Mouse (Mus musculus) heart, adult 2 months (tissue): ENCODE results near the gene Brf1. TPM values are rescaled to one million over a fixed set of nuclear protein-coding genes. Genes with fewer than 3 reads are reported as not detected.

ENCODE experiments used
- DNase-seq, 2 experiments: peaks; one replicate each; pipeline ENCODE4 v3.0.0; 2021
- H3K27ac ChIP-seq: fragments of 200-600 bp; 2 replicates; pipeline ENCODE4 v1.8.1; 2022
- H3K27me3 ChIP-seq: fragments of 200-500 bp; 2 replicates; pipeline ENCODE4 v1.6.1; 2012; ENCODE audit warnings: mild to moderate bottlenecking, low read length, inconsistent platforms, mixed read lengths; ENCODE audit not compliant: control insufficient read depth, insufficient read depth
- H3K36me3 ChIP-seq: fragments of 200-500 bp; 2 replicates; pipeline ENCODE4 v1.6.1; 2012; ENCODE audit warnings: low read length, inconsistent platforms; ENCODE audit not compliant: control insufficient read depth, insufficient read depth
- H3K4me1 ChIP-seq: fragments of 200-500 bp; 2 replicates; pipeline ENCODE4 v1.6.1; 2011; ENCODE audit warnings: low read length; ENCODE audit not compliant: control insufficient read depth, insufficient read depth
- H3K4me3 ChIP-seq: fragments of 200-600 bp; 2 replicates; pipeline ENCODE4 v1.8.1; 2022
- H3K79me2 ChIP-seq: fragments of 200-500 bp; replicated peaks from 2 replicates; pipeline ENCODE4 v1.6.1; 2012; ENCODE audit warnings: mild to moderate bottlenecking, inconsistent platforms, low read length, moderate library complexity, mixed read lengths; ENCODE audit not compliant: control insufficient read depth, insufficient read depth
- H3K9ac ChIP-seq: fragments of 200-500 bp; 2 replicates; pipeline ENCODE4 v1.6.1; 2012; ENCODE audit warnings: low read depth, mild to moderate bottlenecking, control low read depth, inconsistent platforms, low read length, mixed read lengths
- CTCF ChIP-seq: fragments of 200-600 bp; IDR thresholded peaks from 2 replicates; pipeline ENCODE4 v1.8.1; 2022; ENCODE audit warnings: antibody characterized with exemption, mild to moderate bottlenecking, moderate library complexity
- EP300 ChIP-seq: fragments of 200-500 bp; IDR thresholded peaks from 2 replicates; pipeline ENCODE4 v1.6.1; 2011; ENCODE audit warnings: low read depth, low read length, control low read depth; ENCODE audit not compliant: insufficient read depth
- POLR2A ChIP-seq: fragments of 200-500 bp; IDR thresholded peaks from 2 replicates; pipeline ENCODE4 v1.6.1; 2011; ENCODE audit warnings: mild to moderate bottlenecking, low read depth, low read length, control low read depth; ENCODE audit not compliant: insufficient read depth
- WGBS: fragments of 180-500 bp; shearing (Covaris S2); methylation state at CpG from one replicate; pipeline ENCODE4 v1.1.7; 2018; 5-methylcytosine and 5-hydroxymethylcytosine counted together
- intact Hi-C: fragments of 180-260 bp; cut with DNase I; formaldehyde crosslinking; loops from one replicate; pipeline ENCODE4 v1.15.1; 2025
- polyA plus RNA-seq: library from polyadenylated mRNA; depleted of rRNA; stranded (reverse); fragments of >200 nt; gene quantifications from 2 replicates; pipeline ENCODE4 v1.2.3, GENCODE M21; 2012
- total RNA-seq, 2 experiments: library from RNA; stranded (reverse); gene quantifications; 2 replicates each; pipeline ENCODE4 v1.2.3; 2021

Gene Brf1
- total and polyA plus RNA-seq, 3 experiments = 22.3 to 25.1 (median 22.4) TPM

- Histone ChIP-seq H3K36me3 (no peaks in the 10 kb centered on the region), H3K27ac (peak overlapping the region; percentile 95), H3K9ac (peak overlapping the region; percentile 32), H3K27me3 (no peaks in the 10 kb centered on the region), H3K4me1 (peaks cover 15% of the 10 kb centered on the region), H3K79me2 (no peaks in the 10 kb centered on the region), H3K4me3 (peak overlapping the region; percentile 37)
- TF ChIP-seq CTCF (no peak), EP300 (no peak), POLR2A (peak; percentile 66)
- peak; percentile 72 to 73 for DNase-seq
- 40% methylated on average over 11 of the region's 11 CpGs for WGBS
- intact Hi-C loops = loop anchor here (1.0 to 2.0 kb wide), 3 partner anchors 23 to 225 kb away; no protein-coding TSS in a partner anchor
These were observed 83.0 kb downstream of the Brf1 start for GRCm38 (mm10) chr12:112917486-112917885.

GRCm38 (mm10) chr12:112916698-112917400, 83.7 kb downstream of the Brf1 start:
- H3K27ac ChIP-seq = peak overlapping the region; percentile 95
- DNase-seq = peak; percentile 75 to 77
- no peaks in the 10 kb centered on the region for H3K36me3 ChIP-seq
- WGBS = 40% methylated on average over 16 of the region's 16 CpGs
- peak overlapping the region; percentile 32 for H3K4me3 ChIP-seq
- intact Hi-C loops = loop anchor here (1.0 to 2.0 kb wide), 3 partner anchors 22 to 225 kb away; no protein-coding TSS in a partner anchor
- no peaks in the 10 kb centered on the region for H3K27me3 ChIP-seq
- TF ChIP-seq EP300 = no peak
- TF ChIP-seq CTCF = 0 out of 2 replicates have a peak, but pooled peaks have one; percentile 8
- no peaks in the 10 kb centered on the region for H3K79me2 ChIP-seq
- H3K4me1 ChIP-seq = peaks cover 13% of the 10 kb centered on the region; the same call in 1 of the 2 replicates
- H3K9ac ChIP-seq = peak overlapping the region; percentile 71

GRCm38 (mm10) chr12:112915587-112915986, 84.9 kb downstream of the Brf1 start:
- TF ChIP-seq POLR2A (no peak), EP300 (no peak), CTCF (no peak)
- WGBS = 85% methylated on average over 13 of the region's 13 CpGs
- Histone ChIP-seq H3K4me3 (no peak overlapping the region), H3K27ac (no peak overlapping the region), H3K36me3 (no peaks in the 10 kb centered on the region), H3K79me2 (no peaks in the 10 kb centered on the region), H3K27me3 (no peaks in the 10 kb centered on the region), H3K9ac (no peak overlapping the region), H3K4me1 (peaks cover 13% of the 10 kb centered on the region; the same call in 1 of the 2 replicates)
- no peak for DNase-seq
- intact Hi-C loops = no loop called here

GRCm38 (mm10) chr12:112914527-112914926, 86.0 kb downstream of the Brf1 start:
- peak; percentile 59 to 61 for DNase-seq
- Histone ChIP-seq H3K4me1 (peaks cover 13% of the 10 kb centered on the region; the same call in 1 of the 2 replicates), H3K9ac (no peak overlapping the region), H3K36me3 (no peaks in the 10 kb centered on the region), H3K4me3 (no peak overlapping the region), H3K27ac (peak overlapping the region; percentile 67), H3K27me3 (no peaks in the 10 kb centered on the region), H3K79me2 (no peaks in the 10 kb centered on the region)
- intact Hi-C loops = no loop called here
- 48% methylated on average over 11 of the region's 11 CpGs for WGBS
- TF ChIP-seq CTCF (no peak), POLR2A (0 out of 2 replicates have a peak, but pooled peaks have one; percentile 20), EP300 (peak; percentile 72)

- H3K4me1 ChIP-seq = peaks cover 12% of the 10 kb centered on the region; the same call in 1 of the 2 replicates
- H3K9ac ChIP-seq = no peak overlapping the region
- WGBS = 92% methylated on average over 28 of the region's 28 CpGs
- H3K79me2 ChIP-seq = no peaks in the 10 kb centered on the region
- no peak for DNase-seq
- no peaks in the 10 kb centered on the region for H3K27me3 ChIP-seq
- TF ChIP-seq CTCF (no peak), EP300 (no peak), POLR2A (no peak)
- no peak overlapping the region for H3K4me3 ChIP-seq
- no peak overlapping the region for H3K27ac ChIP-seq
- H3K36me3 ChIP-seq = no peaks in the 10 kb centered on the region
- intact Hi-C loops = no loop called here
These were observed 87.4 kb downstream of the Brf1 start for GRCm38 (mm10) chr12:112912951-112913745.
